Mouse (Mus musculus) testis, adult 2 months (tissue): ENCODE measurements at regions not wholly inside any gene's neighbourhood (a gene's known extent, or its start where the extent isn't known, plus 50 kb on each side); places are given as distances from the start of the nearest gene placed in this dataset.

Source experiments
- CTCF ChIP-seq: fragments of 200-500 bp; IDR thresholded peaks from 2 replicates; pipeline ENCODE4 v1.5.1; 2012; ENCODE audit warnings: low read depth, mild to moderate bottlenecking, inconsistent platforms, low read length, moderate library complexity; ENCODE audit not compliant: control insufficient read depth, insufficient read depth, insufficient replicate concordance
- POLR2A ChIP-seq: fragments of 200-500 bp; IDR thresholded peaks from 2 replicates; pipeline ENCODE4 v1.6.1; 2012; ENCODE audit warnings: low read depth, mild to moderate bottlenecking, inconsistent platforms, low read length, moderate library complexity; ENCODE audit not compliant: control insufficient read depth

DNA sequence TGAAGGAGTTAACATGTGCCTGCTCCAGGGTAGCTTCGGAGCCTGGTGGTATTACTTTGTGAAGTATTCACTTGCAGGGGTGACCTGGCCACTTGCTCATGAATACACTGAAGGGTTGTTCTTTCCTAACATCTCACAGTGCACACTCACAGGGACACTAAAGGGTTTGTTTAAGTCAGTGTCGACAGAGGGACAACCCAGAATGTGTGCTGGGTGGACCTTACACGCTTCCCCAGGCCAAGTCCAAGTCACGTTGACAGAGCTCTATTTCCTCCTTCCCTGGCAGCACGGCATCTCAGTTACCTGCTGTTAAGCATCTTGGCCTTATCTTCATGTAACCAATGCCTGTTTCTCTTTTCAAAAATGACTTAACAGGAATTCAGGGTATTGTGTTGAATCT lies 92.8 kb downstream of the Rab11fip2 start:
- no peak for TF ChIP-seq CTCF
- TF ChIP-seq POLR2A, result no peak
